Mouse (Mus musculus): ENCODE results near the gene Arhgap22.

Arhgap22 gene

DNA sequence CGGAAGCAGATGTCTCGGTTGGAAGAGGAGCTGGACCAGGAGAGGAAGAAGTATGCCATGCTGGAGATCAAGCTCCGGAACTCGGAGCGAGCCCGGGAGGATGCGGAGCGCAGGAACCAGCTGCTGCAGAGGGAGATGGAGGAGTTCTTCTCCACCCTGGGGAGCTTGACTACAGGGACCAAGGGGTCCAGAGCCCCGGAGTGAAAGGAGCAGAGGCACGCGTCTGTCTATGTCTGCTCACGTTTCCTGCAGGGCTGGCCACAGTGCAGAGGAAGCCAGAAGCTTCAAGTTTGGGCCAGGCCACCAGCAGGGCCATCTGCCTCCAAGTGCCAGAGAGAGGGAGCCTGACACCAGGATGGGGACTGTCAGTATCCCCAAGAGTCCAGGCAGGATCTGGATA is 155.5 kb downstream of the Arhgap22 start:
- no peak for DNase-seq (ENCODE audit: low read depth, low spot score)

- peak; percentile 71 for DNase-seq (ENCODE audit: low read depth, low spot score)
Measured at GRCm38 (mm10) chr14:33370056-33370455, 156.2 kb downstream of the Arhgap22 start.

DNA sequence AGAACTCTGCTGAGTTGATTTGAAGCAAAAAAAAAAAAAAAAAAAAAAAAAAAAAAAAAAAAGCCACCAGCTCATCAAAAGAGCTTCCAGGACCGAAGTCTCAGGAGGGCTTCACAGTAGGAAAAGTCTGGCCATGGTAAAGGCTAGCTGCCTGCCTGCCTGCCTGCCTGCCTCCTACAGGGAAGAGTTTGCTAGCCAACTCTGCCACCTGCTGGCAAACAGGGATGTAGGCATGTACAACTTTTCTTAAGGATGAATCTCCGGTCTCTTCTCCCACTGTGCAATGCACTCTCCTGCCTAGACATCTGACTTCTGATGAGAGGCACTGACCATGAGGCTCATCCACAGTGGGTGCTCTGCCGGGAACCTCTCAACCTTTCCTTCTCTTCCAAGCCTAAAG is 157.4 kb downstream of the Arhgap22 start:
- DNase-seq (ENCODE audit: low read depth, low spot score), result peak; percentile 80

DNA sequence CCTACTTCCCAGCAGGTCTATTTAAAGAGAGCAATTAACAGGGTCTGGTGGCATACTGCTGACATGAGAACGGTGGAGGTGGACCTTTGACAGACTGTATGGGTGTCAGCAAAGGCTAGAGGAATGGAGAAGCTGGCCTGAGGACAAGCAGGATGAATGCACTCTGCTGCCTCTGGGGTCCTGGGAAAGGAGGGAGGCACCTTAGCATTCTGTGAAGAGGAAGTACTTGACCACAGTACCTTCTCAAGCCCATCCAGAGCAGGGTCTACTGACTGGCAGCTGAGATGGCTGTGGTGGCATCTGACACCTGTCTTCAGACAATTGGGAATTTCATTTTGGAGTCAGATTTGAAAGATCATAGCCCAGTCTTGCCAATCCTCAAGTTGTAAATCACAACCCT is 159.4 kb downstream of the Arhgap22 start:
- DNase-seq (ENCODE audit: low read depth, low spot score), result no peak

- DNase-seq (ENCODE audit: low read depth, low spot score), result no peak
Measured at GRCm38 (mm10) chr14:33374089-33374488, 160.3 kb downstream of the Arhgap22 start.

- no peak for DNase-seq (ENCODE audit: low read depth, low spot score)
Measured at GRCm38 (mm10) chr14:33377211-33377610, 163.4 kb downstream of the Arhgap22 start.

GRCm38 (mm10) chr14:33378723-33379122 is 164.9 kb downstream of the Arhgap22 start:
- no peak for DNase-seq (ENCODE audit: low read depth, low spot score)

DNA sequence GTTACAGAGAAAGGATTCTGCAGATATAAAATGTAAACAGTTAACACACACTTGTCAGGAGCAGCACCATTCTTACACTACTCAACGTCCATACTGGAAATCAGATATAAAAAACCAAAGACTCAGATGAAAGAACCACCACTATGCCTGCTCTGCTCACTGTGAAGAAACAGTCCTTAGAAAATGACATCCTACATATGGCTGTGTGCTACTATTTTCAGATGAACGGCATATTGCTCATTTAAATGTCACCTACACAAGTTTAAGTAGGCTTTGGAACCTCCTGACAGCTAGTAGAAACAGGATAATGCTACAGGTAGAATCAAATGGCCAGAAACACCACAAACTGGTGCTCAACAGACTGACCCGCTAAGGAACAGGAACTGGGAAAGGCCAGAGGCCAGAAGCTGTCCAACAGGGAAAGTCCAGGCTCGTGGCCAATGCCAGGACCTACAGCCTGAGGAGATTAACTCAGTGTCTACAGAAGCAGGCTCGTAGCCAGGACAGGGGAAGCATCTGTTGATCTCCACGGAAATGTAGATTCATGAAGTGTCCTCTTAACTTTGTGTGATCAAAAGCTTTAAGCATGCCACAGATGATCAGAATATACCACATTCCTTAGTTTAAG is 167.1 kb downstream of the Arhgap22 start:
- no peak for DNase-seq (ENCODE audit: low read depth, low spot score)

DNA sequence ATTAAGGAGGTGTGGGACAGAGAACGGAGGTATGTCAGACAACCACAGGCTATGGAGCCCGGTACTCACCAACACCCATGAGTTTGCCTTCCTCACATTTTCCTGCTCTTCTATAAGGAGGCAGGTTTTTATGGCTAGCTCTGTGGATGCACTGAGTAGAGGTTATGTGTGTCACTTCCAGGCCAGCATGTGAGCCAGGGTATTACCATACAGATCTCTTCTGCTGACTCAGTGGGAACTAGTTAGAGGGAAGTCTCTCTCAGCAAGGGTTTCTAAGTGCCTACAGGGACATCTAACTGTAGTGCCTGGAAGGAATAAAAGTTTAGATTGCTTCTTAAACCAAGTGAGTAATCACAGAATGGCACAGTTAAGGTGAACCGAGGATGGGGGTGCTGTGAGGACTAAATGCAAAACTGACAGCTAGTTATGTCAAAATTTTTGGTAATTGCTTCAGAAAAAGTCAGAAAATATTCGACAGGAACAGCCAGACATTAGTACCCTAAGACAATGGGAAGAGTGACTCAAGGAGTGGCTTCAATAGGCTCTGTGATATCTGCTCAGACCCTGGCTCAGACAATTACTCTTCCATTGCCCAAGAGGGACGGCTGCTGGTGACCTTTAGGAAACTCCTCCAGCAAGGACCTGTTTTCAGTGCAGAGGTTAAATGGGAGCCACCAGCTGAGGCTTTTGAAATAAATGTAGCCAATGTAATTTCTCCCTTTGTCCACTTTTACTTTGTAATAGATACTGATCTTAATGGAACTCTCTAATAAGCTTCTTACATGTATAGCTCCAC is 184.4 kb downstream of the Arhgap22 start:
- no peak for DNase-seq (ENCODE audit: low read depth, low spot score)

- DNase-seq (ENCODE audit: low read depth, low spot score), result no peak
Measured at GRCm38 (mm10) chr14:33400019-33400418, 186.2 kb downstream of the Arhgap22 start.

DNA sequence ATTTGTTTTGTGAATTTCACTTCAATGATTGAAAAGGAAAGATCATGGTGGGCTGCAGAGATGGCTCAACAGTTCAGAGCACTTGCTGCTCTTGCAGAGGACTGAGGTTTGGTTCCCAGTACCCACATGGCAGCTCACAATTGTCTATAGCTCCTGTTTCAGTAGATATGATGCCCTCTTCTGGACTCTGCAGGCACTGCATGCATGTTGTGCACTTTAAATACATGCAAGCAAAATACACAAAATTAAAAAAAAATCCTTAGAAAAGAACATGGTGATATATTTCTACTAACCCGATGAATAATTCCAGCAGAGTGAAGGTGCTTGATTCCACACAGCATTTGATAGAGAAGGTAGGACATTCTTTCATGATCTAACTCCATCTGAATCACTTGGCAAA is 188.5 kb downstream of the Arhgap22 start:
- DNase-seq (ENCODE audit: low read depth, low spot score), result peak; percentile 49

GRCm38 (mm10) chr14:33415746-33416145 is 201.9 kb downstream of the Arhgap22 start:
- DNase-seq (ENCODE audit: low read depth, low spot score), result no peak

- no peak for DNase-seq (ENCODE audit: low read depth, low spot score)
Measured at GRCm38 (mm10) chr14:33418311-33418909, 204.6 kb downstream of the Arhgap22 start.

Measured in ZHBTc4 (cell line).